Mouse (Mus musculus) heart, embryonic 15.5 days (tissue): ENCODE data around the gene Ceacam16. TPM values are rescaled to one million over a fixed set of nuclear protein-coding genes. Genes with fewer than 3 reads are reported as not detected.

Source experiments
- ATAC-seq: fragments of 200-750 bp; cut with Nextera tagmentation; replicated peaks from 2 replicates; pipeline ENCODE4 v1.8.0; 2017; ENCODE audit warnings: low read depth, moderate TSS enrichment; ENCODE audit not compliant: insufficient number of reproducible peaks, insufficient read depth, low FRiP score
- H3K27ac ChIP-seq: fragments of 300-500 bp; sonication (generic); 2 replicates; pipeline ENCODE4 v1.5.1; 2015; ENCODE audit warnings: mild to moderate bottlenecking, inconsistent platforms
- H3K27me3 ChIP-seq: fragments of 300-500 bp; sonication (generic); 2 replicates; pipeline ENCODE4 v1.6.1; 2015; ENCODE audit warnings: inconsistent platforms
- H3K36me3 ChIP-seq: fragments of 300-500 bp; sonication (generic); 2 replicates; pipeline ENCODE4 v1.6.1; 2015; ENCODE audit warnings: mild to moderate bottlenecking, inconsistent platforms
- H3K4me1 ChIP-seq: fragments of 300-500 bp; sonication (generic); replicated peaks from 2 replicates; pipeline ENCODE4 v1.6.1; 2015; ENCODE audit warnings: inconsistent platforms
- H3K4me2 ChIP-seq: fragments of 300-500 bp; sonication (generic); 2 replicates; pipeline ENCODE4 v1.6.1; 2015; ENCODE audit warnings: inconsistent platforms, mild to moderate bottlenecking, moderate library complexity
- H3K4me3 ChIP-seq: fragments of 300-500 bp; sonication (generic); 2 replicates; pipeline ENCODE4 v1.5.1; 2015; ENCODE audit warnings: mild to moderate bottlenecking, inconsistent platforms
- H3K9ac ChIP-seq: fragments of 300-500 bp; sonication (generic); 2 replicates; pipeline ENCODE4 v1.6.1; 2015; ENCODE audit warnings: mild to moderate bottlenecking, inconsistent platforms
- H3K9me3 ChIP-seq: fragments of 300-500 bp; sonication (generic); replicated peaks from 2 replicates; pipeline ENCODE4 v1.6.1; 2016; ENCODE audit warnings: inconsistent platforms
- WGBS: fragments of 180-500 bp; shearing (Covaris S2); methylation state at CpG from one replicate; pipeline ENCODE4 v1.1.7; 2015; ENCODE audit warnings: mixed read lengths; 5-methylcytosine and 5-hydroxymethylcytosine counted together
- polyA plus RNA-seq: library from polyadenylated mRNA; unstranded; fragments of >200 nt; fragmentation: Nextera tagmentation; extraction: Ambion mirVana; gene quantifications from 2 replicates; pipeline ENCODE4 v1.2.1, GENCODE M21; 2015

Ceacam16 gene
- polyA plus RNA-seq, 1 experiment from 2014 or later, result not detected

DNA sequence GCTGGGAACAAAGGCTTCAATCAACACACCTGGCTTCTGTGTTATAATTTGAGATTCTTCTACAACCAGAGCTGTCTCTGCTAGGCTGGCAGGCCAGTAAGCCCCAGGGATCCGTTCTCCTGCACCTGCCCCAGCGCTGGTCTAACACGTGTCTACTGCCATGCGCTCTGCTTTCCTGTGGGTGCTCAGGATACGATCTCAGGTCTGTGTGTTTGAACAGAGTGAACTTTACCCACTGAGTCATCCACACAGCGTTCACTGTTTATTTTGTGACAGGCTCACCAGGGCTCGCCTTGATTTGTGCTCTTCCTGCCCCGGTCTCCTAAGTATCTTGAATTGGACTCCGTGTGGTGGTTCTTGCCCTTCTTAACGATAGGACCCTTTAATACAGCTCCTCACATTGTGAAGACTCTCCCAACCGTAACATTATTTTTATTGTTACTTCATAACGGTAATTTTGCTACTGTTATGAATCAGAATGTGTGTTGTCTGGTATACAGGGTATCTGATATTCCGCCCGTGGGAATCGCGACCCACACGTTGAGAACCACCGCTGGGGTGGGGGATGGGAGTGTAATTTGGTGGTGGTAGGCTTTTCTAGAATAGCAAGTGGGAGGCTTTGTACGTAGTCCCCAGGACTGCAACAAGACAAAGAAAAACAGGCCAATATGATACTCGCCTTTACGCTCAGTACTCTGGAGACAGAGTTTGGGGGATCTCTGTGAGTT lies 19.2 kb downstream of the Ceacam16 start:
- ATAC-seq, result no peak

DNA sequence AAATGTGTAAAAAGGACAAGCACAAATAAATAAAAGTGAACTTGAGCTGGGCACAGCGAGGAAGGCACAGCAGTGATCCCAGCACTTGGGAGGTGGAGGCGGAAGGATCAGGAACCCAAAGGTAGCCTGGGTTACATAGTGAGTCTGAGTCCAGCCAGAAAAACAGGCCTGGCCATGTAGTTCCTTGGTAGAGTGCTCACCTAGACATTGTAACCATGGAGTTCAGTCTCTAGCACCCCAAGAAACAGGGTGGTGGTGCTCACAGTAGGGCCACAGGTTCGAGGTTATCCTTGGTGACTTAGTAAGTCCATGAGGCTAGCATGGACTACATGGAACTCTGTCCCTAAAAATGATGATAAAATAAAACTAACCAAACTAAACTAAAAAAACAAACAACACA lies 20.2 kb downstream of the Ceacam16 start:
- H3K4me3 ChIP-seq, result no peak overlapping the region
- WGBS, result 78% methylated on average over 3 of the region's 3 CpGs
- no peak overlapping the region for H3K4me2 ChIP-seq
- peaks cover 5% of the 10 kb centered on the region; the same call in 1 of the 2 replicates for H3K4me1 ChIP-seq
- H3K27ac ChIP-seq, result no peak overlapping the region
- peaks cover 23% of the 10 kb centered on the region for H3K27me3 ChIP-seq
- no peak for ATAC-seq
- H3K9me3 ChIP-seq, result no peaks in the 10 kb centered on the region
- no peaks in the 10 kb centered on the region for H3K36me3 ChIP-seq
- H3K9ac ChIP-seq, result no peak overlapping the region

More for the DNA sequence above, 19.2 kb downstream of the Ceacam16 start:
- H3K4me2 ChIP-seq, result no peak overlapping the region
- H3K4me1 ChIP-seq, result peaks cover 5% of the 10 kb centered on the region; the same call in 1 of the 2 replicates
- H3K9ac ChIP-seq, result no peak overlapping the region
- H3K27ac ChIP-seq, result no peak overlapping the region
- H3K27me3 ChIP-seq, result peaks cover 23% of the 10 kb centered on the region
- no peaks in the 10 kb centered on the region for H3K36me3 ChIP-seq
- H3K4me3 ChIP-seq, result no peak overlapping the region
- H3K9me3 ChIP-seq, result no peaks in the 10 kb centered on the region
- 72% methylated on average over 21 of the region's 21 CpGs for WGBS

DNA sequence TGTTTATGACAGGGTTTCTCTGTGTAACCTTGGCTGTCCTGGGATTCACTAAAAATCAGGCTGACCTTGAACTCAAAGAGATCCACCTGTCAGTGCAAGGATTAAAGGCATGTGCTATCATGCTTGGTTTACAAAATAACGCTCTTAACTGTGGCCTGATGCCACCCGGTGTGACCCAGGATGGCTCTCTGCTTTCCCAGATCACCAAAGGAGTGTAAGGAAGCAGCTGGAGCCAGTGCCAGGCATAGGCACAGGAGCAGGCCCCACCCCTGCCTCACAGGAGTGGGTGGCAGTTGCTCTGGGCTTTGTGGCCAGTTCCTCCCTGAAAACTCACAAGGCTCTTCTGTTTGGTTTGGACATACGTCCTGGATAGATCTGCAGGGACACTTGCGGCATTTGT lies 20.7 kb downstream of the Ceacam16 start:
- Histone ChIP-seq H3K4me2 (no peak overlapping the region), H3K9ac (no peak overlapping the region), H3K27me3 (peaks cover 22% of the 10 kb centered on the region), H3K9me3 (no peaks in the 10 kb centered on the region), H3K27ac (no peak overlapping the region), H3K4me1 (peaks cover 5% of the 10 kb centered on the region; the same call in 1 of the 2 replicates), H3K4me3 (no peak overlapping the region), H3K36me3 (no peaks in the 10 kb centered on the region)
- ATAC-seq, result no peak
- 71% methylated on average over 4 of the region's 4 CpGs for WGBS

DNA sequence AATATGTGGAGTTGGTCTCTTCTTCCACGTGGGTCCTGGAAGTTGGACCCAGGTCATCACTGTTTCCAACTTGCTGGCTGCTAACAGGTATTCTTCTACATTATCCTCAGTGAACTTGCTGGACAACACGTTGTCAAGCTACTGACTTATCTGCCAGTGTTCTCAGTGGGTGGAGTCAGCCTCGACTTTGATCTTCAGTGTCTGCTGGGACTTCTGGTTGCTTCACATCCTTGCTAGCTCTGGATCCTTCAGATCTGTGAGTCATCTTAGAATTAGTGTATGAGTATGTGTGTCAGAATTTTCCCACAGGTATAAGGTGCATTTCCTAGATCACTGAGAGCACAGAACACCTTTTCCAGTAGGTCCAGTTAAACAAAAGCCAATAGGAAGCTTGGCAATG lies 24.3 kb downstream of the Ceacam16 start:
- no peak overlapping the region for H3K27ac ChIP-seq
- H3K4me1 ChIP-seq, result no peaks in the 10 kb centered on the region
- ATAC-seq, result no peak
- H3K4me2 ChIP-seq, result no peak overlapping the region
- no peaks in the 10 kb centered on the region for H3K27me3 ChIP-seq
- no peak overlapping the region for H3K9ac ChIP-seq
- no peak overlapping the region for H3K4me3 ChIP-seq
- no peaks in the 10 kb centered on the region for H3K36me3 ChIP-seq
- H3K9me3 ChIP-seq, result no peaks in the 10 kb centered on the region
- 44% methylated on average over 3 of the region's 3 CpGs for WGBS

DNA sequence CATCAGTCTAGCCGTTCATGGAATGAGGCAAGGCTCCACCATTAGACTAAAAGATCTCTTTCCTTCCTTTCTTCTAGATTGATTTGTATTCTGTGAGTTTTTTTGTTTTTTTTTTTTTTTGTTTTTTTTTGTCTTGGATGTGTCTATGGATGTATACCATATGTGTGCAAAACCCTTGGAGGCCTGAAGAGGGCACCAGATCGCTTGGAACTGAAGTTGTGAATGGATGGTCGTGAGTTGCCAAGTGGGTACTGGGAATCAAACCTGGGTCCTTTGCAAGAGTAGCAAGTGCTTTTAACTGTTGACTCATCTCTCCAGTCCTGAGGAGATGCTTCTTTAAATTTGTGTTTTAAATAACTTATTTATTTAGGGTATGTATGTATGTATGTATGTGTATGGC lies 27.0 kb downstream of the Ceacam16 start:
- no peak overlapping the region for H3K4me2 ChIP-seq
- H3K4me1 ChIP-seq, result peaks cover 14% of the 10 kb centered on the region
- no peak overlapping the region for H3K27ac ChIP-seq
- H3K9me3 ChIP-seq, result no peaks in the 10 kb centered on the region
- H3K36me3 ChIP-seq, result no peaks in the 10 kb centered on the region
- no peak overlapping the region for H3K4me3 ChIP-seq
- no peak for ATAC-seq
- 59% methylated on average over 3 of the region's 3 CpGs for WGBS
- H3K27me3 ChIP-seq, result no peaks in the 10 kb centered on the region
- no peak overlapping the region for H3K9ac ChIP-seq

DNA sequence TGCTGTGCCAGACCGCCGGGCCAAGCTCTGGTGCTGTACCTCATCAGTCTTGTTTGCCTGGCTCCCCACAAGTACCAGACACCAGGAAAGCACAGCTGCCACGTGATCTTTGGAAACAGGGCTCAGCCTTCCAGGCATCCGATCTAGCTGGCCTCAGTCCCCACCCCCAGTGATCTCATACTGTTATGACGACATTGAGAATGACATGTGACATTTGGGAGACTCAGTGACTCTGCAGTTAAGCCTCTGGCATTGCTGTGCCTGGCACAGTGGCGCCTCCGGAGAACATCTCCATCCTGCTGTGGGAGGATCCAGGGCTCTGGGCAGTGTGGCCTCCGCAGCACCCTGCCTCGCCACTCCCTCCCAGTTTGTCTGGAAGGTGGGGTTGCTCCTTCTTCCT lies 29.3 kb downstream of the Ceacam16 start:
- no peak for ATAC-seq
- 46% methylated on average over 9 of the region's 9 CpGs for WGBS
- Histone ChIP-seq H3K4me2 (no peak overlapping the region), H3K4me3 (no peak overlapping the region), H3K36me3 (no peaks in the 10 kb centered on the region), H3K9ac (no peak overlapping the region), H3K27ac (no peak overlapping the region), H3K27me3 (no peaks in the 10 kb centered on the region), H3K4me1 (peaks cover 14% of the 10 kb centered on the region), H3K9me3 (no peaks in the 10 kb centered on the region)

DNA sequence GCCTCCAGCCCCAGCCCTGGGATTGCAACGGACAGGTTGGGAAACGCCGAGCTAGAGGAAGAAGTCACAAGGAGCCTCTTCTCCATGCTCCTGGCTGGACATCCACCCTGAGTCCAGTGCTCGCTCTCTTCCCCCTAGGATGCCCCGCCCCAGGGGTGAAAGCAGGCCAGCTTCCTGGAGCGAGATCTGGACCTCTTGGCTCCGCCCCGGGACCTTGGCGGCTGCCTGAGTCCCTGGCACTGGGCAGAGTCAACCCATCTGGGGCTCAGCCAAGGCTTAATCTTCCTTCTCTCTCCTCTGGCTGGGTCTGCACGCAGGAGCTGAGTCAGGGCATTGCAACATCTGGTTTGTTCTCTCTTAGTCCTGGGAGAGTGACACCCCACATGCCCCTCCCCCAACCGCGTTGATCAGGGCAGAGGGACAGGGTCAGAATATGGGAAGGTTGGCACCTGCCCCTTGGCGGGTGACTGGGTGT lies 30.4 kb downstream of the Ceacam16 start:
- H3K4me1 ChIP-seq, result peaks cover 14% of the 10 kb centered on the region
- peak overlapping the region; percentile 17; the same call in 1 of the 2 replicates for H3K4me3 ChIP-seq
- peak overlapping the region; percentile 26 for H3K4me2 ChIP-seq
- H3K9me3 ChIP-seq, result no peaks in the 10 kb centered on the region
- peak overlapping the region; percentile 27; the same call in 1 of the 2 replicates for H3K27ac ChIP-seq
- no peak overlapping the region for H3K9ac ChIP-seq
- H3K36me3 ChIP-seq, result no peaks in the 10 kb centered on the region
- WGBS, result 21% methylated on average over 13 of the region's 13 CpGs
- peak; percentile 88 for ATAC-seq
- H3K27me3 ChIP-seq, result no peaks in the 10 kb centered on the region

DNA sequence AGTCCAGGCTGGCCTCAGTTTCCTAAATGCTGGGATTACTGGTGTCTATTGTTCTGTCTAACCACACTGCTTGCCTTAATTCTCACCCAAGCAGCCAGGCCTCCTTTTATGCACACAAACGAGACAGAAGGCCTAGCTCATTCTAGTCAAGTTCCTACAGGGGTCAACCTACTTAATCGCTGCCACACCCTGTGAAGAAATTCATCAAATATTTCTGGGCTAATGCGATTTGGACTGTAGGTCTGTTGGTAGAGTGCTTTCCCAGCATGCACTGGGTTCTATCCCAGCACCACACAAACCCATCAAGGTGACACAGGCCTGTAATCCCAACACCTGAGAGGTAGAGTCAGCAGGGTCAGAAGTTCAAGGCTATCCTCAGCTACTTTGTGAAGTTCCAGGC lies 31.4 kb downstream of the Ceacam16 start:
- no peak for ATAC-seq
- 83% methylated on average over 3 of the region's 3 CpGs for WGBS

DNA sequence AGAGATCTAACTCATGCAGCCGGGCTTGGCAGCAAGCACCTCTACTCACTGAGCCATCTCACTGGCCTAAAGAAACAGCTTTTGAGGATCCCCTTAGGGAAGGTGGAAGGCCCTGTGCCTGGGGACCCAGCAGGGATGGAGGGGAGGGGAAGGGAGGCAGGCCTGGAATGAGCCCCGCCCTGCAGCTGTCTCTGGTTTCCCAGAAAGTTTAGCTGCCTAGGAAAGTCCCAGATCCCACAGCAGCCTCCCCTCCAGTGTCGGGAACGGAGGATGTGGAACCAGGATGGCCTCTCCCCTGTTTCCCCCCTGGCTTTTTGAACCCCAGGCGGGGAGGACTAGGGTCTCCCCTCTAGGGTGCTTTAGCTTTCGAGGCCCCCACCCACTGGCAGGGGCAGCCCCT lies 34.3 kb downstream of the Ceacam16 start:
- Histone ChIP-seq H3K4me3 (no peak overlapping the region), H3K9ac (no peak overlapping the region), H3K4me2 (no peak overlapping the region), H3K4me1 (peaks cover 39% of the 10 kb centered on the region), H3K27ac (no peak overlapping the region), H3K9me3 (no peaks in the 10 kb centered on the region), H3K27me3 (peaks cover 8% of the 10 kb centered on the region), H3K36me3 (no peaks in the 10 kb centered on the region)
- WGBS, result 37% methylated on average over 6 of the region's 6 CpGs
- no peak for ATAC-seq

More for the DNA sequence above, 31.4 kb downstream of the Ceacam16 start:
- no peaks in the 10 kb centered on the region for H3K9me3 ChIP-seq
- no peak overlapping the region for H3K9ac ChIP-seq
- no peak overlapping the region for H3K4me2 ChIP-seq
- H3K4me1 ChIP-seq, result peaks cover 14% of the 10 kb centered on the region
- no peaks in the 10 kb centered on the region for H3K27me3 ChIP-seq
- no peaks in the 10 kb centered on the region for H3K36me3 ChIP-seq
- H3K27ac ChIP-seq, result no peak overlapping the region
- H3K4me3 ChIP-seq, result no peak overlapping the region

DNA sequence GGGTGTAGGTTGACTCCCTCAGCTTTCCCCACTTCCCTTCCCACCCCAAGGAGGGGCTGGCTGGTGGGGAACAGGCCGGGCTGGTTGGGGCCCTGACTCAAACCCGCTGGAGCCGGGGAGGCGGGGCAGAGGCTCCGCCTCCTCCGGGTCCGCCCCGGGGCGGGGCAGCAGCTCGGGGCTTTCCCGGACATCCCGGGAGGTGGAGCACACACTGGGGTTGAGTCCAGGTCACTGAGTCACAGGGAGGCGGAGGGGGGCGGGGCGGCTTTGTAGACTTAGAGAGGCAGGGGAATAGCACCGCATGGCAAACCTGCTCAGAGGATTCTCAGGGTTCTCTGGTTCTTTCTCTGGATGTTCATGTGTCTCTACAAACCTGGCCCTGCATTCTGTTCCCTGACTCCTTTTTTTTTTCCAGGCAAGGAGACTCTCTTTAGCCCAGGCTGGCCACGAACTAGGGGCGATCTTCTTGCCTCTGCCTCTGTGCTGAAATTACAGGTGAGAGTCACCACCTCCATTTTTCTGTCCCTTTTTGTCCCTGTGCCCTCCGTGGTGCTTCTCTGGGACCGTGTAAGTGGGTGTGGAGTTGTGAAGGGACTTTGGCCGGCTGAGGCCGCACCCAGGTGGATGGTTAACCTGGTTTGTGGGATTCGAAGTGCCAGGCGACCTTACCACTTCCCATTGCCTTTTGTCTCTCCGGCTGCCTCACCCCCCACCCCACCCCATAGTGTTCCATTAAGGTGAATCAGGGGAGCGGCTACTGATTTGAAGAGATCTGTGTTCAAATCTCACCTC lies 36.7 kb downstream of the Ceacam16 start:
- peak overlapping the region; percentile 74 for H3K27ac ChIP-seq
- no peak overlapping the region for H3K4me3 ChIP-seq
- H3K27me3 ChIP-seq, result peaks cover 17% of the 10 kb centered on the region
- ATAC-seq, result peak; percentile 85
- no peaks in the 10 kb centered on the region for H3K9me3 ChIP-seq
- H3K36me3 ChIP-seq, result no peaks in the 10 kb centered on the region
- H3K4me2 ChIP-seq, result peak overlapping the region; percentile 19; the same call in 1 of the 2 replicates
- WGBS, result 25% methylated on average over 25 of the region's 26 CpGs
- H3K9ac ChIP-seq, result no peak overlapping the region
- peaks cover 26% of the 10 kb centered on the region for H3K4me1 ChIP-seq

DNA sequence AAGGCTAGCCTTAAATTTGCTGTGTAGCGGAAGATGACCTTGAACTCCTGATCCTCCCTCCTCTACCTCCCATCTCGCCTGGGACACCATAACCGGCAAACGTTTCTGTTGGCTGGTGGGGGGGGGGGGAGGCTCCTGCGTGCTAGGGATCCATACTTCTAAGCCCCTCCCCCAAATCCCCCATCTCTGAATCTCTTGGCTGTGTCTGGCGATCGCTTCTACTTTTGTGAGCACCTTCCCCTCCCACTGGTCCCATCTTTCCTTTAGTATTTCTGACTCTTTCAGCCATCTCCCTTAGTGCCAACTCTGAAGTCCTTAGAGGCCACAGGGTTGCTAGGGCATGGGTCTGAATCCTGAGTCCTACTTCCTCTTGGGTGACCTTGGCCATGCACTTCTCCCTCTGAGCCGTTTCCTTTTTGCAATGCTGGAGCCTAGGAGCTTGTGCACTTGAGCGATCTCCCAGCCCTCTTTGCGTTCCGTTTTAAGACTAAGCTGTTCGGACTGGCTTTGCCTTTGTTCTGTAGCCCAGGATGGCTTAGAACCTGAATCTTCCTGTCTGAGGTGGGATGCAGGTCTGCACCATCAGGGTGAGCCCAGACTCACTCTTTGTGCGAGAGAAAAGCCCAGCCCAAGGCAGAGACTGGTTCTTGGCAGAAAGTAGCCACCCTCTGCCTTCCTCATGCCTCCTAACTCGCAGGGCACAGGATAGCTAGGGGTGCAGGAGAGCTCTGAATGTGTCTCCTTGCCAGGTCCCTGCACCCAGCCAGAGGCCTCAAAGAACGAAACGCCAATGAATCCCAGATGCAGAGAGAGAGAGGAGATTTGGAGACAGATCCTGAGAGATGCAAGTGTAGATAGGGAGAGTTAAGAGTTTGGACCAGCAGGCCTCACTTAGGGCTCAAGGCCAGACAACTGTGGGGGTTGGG lies 37.6 kb downstream of the Ceacam16 start:
- H3K4me2 ChIP-seq, result peak overlapping the region; percentile 88
- ATAC-seq, result no peak
- peaks cover 22% of the 10 kb centered on the region for H3K27me3 ChIP-seq
- H3K36me3 ChIP-seq, result no peaks in the 10 kb centered on the region
- H3K4me3 ChIP-seq, result no peak overlapping the region; the same call in 1 of the 2 replicates
- H3K9me3 ChIP-seq, result no peaks in the 10 kb centered on the region
- H3K4me1 ChIP-seq, result peaks cover 26% of the 10 kb centered on the region
- H3K27ac ChIP-seq, result peak overlapping the region; percentile 74
- 24% methylated on average over 16 of the region's 16 CpGs for WGBS
- no peak overlapping the region for H3K9ac ChIP-seq
